ENCODE assay signal across 8 mouse cellular contexts in the genomic region with DNA sequence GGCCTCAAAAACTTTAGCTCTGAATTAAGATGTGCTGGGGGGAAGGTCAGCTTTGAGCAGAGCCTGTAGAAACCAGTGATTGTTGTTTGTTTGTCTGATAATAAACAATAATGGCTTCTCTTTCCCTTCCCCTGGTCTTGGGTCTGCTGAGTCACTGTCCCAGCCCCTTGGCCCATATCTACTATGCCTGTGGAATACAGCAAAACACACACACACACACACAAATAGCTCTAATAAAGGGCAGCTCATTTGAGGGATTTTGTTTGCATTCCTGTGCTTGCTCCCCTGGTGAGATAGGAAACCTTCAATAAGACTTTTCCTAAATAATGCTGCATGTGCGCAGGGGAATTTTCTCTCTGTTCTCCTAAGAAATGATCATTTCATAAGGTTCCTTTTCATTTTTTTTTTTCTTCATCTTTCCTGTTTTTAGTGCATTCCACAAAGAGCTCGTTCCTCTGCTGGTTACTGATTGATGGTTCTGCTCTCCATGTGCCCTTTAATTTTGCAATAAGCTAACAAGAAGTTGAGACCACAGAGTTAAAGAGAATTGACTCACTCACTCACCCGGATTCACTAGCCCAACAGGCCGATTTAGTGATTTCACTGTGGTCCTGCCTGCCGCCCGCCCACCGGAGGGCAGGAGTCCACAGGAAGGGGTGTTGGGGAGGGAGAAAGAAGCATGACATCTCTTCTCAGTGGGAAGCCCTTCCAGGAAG.
DNase-seq lines count a peak whose midpoint lies in the region; ATAC-seq and TF ChIP-seq lines count a peak whose summit lies in the region.

No protein-coding gene starts in this region.

- no peak for DNase-seq in midbrain, postnatal 0 days (ENCODE audit: low spot score)
- DNase-seq in kidney, adult 18-20 months = peak; percentile 45
- DNase-seq in right cerebral cortex, postnatal 36 days (ENCODE audit: low spot score in 2 of 2) = no peak
- no peak for DNase-seq in cerebellum, adult 9-10 months
- DNase-seq in layer of hippocampus, postnatal 36 days = no peak

- H3K9ac ChIP-seq in midbrain, embryonic 13.5 days (replicated peaks) = no peak overlapping the region
- H3K9ac ChIP-seq in midbrain, postnatal 0 days (replicated peaks; ENCODE audit: low read length, poor library complexity, severe bottlenecking) = no peak overlapping the region
- no peak overlapping the region for H3K9ac ChIP-seq in lung, embryonic 15.5 days

- H3K4me3 ChIP-seq in midbrain, embryonic 13.5 days (replicated peaks) = no peak overlapping the region
- no peak overlapping the region for H3K4me3 ChIP-seq in midbrain, postnatal 0 days (ENCODE audit: low read depth, low read length)
- H3K4me3 ChIP-seq in lung, embryonic 15.5 days = no peak overlapping the region

- no peaks in the 10 kb centered on the region for H3K9me3 ChIP-seq in midbrain, embryonic 13.5 days
- H3K9me3 ChIP-seq in midbrain, postnatal 0 days (ENCODE audit: low read length) = no peaks in the 10 kb centered on the region
- no peaks in the 10 kb centered on the region for H3K9me3 ChIP-seq in lung, embryonic 15.5 days

- H3K36me3 ChIP-seq in midbrain, embryonic 13.5 days = no peaks in the 10 kb centered on the region
- no peaks in the 10 kb centered on the region for H3K36me3 ChIP-seq in midbrain, postnatal 0 days (ENCODE audit: insufficient read depth, low read length)
- H3K36me3 ChIP-seq in lung, embryonic 15.5 days = no peaks in the 10 kb centered on the region

- H3K4me2 ChIP-seq in midbrain, embryonic 13.5 days (replicated peaks) = no peak overlapping the region
- H3K4me2 ChIP-seq in midbrain, postnatal 0 days (ENCODE audit: low read depth, low read length, poor library complexity, severe bottlenecking) = no peak overlapping the region
- H3K4me2 ChIP-seq in lung, embryonic 15.5 days = no peak overlapping the region

- WGBS in midbrain, embryonic 13.5 days = 54% methylated on average over 7 of the region's 7 CpGs
- 55% methylated on average over 7 of the region's 7 CpGs for WGBS in midbrain, postnatal 0 days
- WGBS in lung, embryonic 15.5 days = 32% methylated on average over 7 of the region's 7 CpGs

- 0 out of 2 replicates have a peak overlapping the region, but pooled peaks have one; percentile 7 for H3K27ac ChIP-seq in midbrain, embryonic 13.5 days
- no peak overlapping the region for H3K27ac ChIP-seq in midbrain, postnatal 0 days (ENCODE audit: low read depth, low read length)
- peak overlapping the region; percentile 93 for H3K27ac ChIP-seq in lung, embryonic 15.5 days

- no peaks in the 10 kb centered on the region for H3K27me3 ChIP-seq in midbrain, embryonic 13.5 days
- H3K27me3 ChIP-seq in midbrain, postnatal 0 days (ENCODE audit: insufficient read depth, low read length) = no peaks in the 10 kb centered on the region
- no peaks in the 10 kb centered on the region for H3K27me3 ChIP-seq in lung, embryonic 15.5 days

- ATAC-seq in midbrain, embryonic 13.5 days = no peak
- ATAC-seq in midbrain, postnatal 0 days (ENCODE audit: low FRiP score) = no peak
- peak; percentile 37; the same call in 1 of the 2 replicates for ATAC-seq in common myeloid progenitor, adult 5-6 weeks (replicated peaks; ENCODE audit: low read depth, poor library complexity, severe bottlenecking)
- no peak for ATAC-seq in lung, embryonic 15.5 days (ENCODE audit: borderline replicate concordance, extremely low read depth, low FRiP score, low TSS enrichment)

- H3K4me1 ChIP-seq in midbrain, embryonic 13.5 days (replicated peaks) = peaks cover 6% of the 10 kb centered on the region; the same call in 1 of the 2 replicates
- no peaks in the 10 kb centered on the region for H3K4me1 ChIP-seq in midbrain, postnatal 0 days (ENCODE audit: insufficient read depth, low read length)
- peaks cover 24% of the 10 kb centered on the region for H3K4me1 ChIP-seq in lung, embryonic 15.5 days

- TF ChIP-seq CTCF in midbrain, postnatal 0 days (IDR thresholded peaks at IDR 0.05) = no peak
